Mouse (Mus musculus): ENCODE results near the gene Tagln. TPM values are rescaled to one million over a fixed set of nuclear protein-coding genes. Genes with fewer than 3 reads are reported as not detected.

Gene Tagln
- 10 to 100 TPM in 1 of 26 experiments, 1 to 10 TPM in 20, under 1 TPM in 3, not detected in 2; 0.46 to 50.5 (median 2.8) TPM for total RNA-seq (2018; cell fraction: chromatin; rRNA removed)
- under 1 TPM in 13 of 26 experiments, not detected in 13; 0.10 to 0.48 (median 0.18) TPM for total RNA-seq (2018; cell fraction: cytosol; rRNA removed)
- total RNA-seq (2018; cell fraction: nucleus; rRNA removed): 1 to 10 TPM in 15 of 26 experiments, under 1 TPM in 6, not detected in 5; 0.38 to 8.2 (median 1.3) TPM
- polyA plus RNA-seq (2018): 0.29 to 2.3 TPM in 2 of 3 replicates, not detected in the other

GRCm38 (mm10) chr9:45935628-45936210 is at the start of gene Tagln:
Tagln (minus strand) TSS chr9:45936058.
- WGBS (ENCODE audit: missing documents): 66% methylated on average over 21 of the region's 21 CpGs
- Histone ChIP-seq H3K4me3 (ENCODE audit: inconsistent target) (no peak within 1 kb of the TSS), H3K79me2 (ENCODE audit: inconsistent target) (no peaks in the 10 kb centered on the region), H3K27ac (no peak within 1 kb of the TSS), H3K36me3 (ENCODE audit: inconsistent target) (peaks cover 18% of the 10 kb centered on the region; the same call in 1 of the 2 replicates)

GRCm38 (mm10) chr9:45985229-45985567 is 49.3 kb upstream of the Tagln start:
- Histone ChIP-seq H3K79me2 (ENCODE audit: inconsistent target) (peaks cover 41% of the 10 kb centered on the region), H3K4me3 (ENCODE audit: inconsistent target) (peak overlapping the region; percentile 56), H3K36me3 (ENCODE audit: inconsistent target) (no peaks in the 10 kb centered on the region), H3K27ac (peak overlapping the region; percentile 73)
- WGBS (ENCODE audit: missing documents): 1% methylated on average over 4 of the region's 4 CpGs

- no peaks in the 10 kb centered on the region for H3K36me3 ChIP-seq (ENCODE audit: inconsistent target)
- peak overlapping the region; percentile 73 for H3K27ac ChIP-seq
- H3K4me3 ChIP-seq (ENCODE audit: inconsistent target): peak overlapping the region; percentile 76
- peaks cover 47% of the 10 kb centered on the region for H3K79me2 ChIP-seq (ENCODE audit: inconsistent target)
- whole genome bisulfite sequencing (ENCODE audit: missing documents): under 1% methylated on average over 58 of the region's 76 CpGs
These were observed 48.8 kb upstream of the Tagln start for GRCm38 (mm10) chr9:45984409-45985228.

- WGBS (ENCODE audit: missing documents): under 1% methylated on average over 22 of the region's 23 CpGs
- peak overlapping the region; percentile 76 for H3K4me3 ChIP-seq (ENCODE audit: inconsistent target)
- peaks cover 54% of the 10 kb centered on the region for H3K79me2 ChIP-seq (ENCODE audit: inconsistent target)
- H3K36me3 ChIP-seq (ENCODE audit: inconsistent target): no peaks in the 10 kb centered on the region
- peak overlapping the region; percentile 63 for H3K27ac ChIP-seq
These were observed 48.0 kb upstream of the Tagln start for GRCm38 (mm10) chr9:45983676-45984408.

- H3K27ac ChIP-seq: no peak overlapping the region
- H3K36me3 ChIP-seq (ENCODE audit: inconsistent target): no peaks in the 10 kb centered on the region
- H3K4me3 ChIP-seq (ENCODE audit: inconsistent target): no peak overlapping the region
- peaks cover 80% of the 10 kb centered on the region for H3K79me2 ChIP-seq (ENCODE audit: inconsistent target)
These were observed 45.5 kb upstream of the Tagln start for GRCm38 (mm10) chr9:45981331-45981730.

GRCm38 (mm10) chr9:45980611-45981010 is 44.8 kb upstream of the Tagln start:
- no peak overlapping the region for H3K4me3 ChIP-seq (ENCODE audit: inconsistent target)
- peaks cover 87% of the 10 kb centered on the region for H3K79me2 ChIP-seq (ENCODE audit: inconsistent target)
- peaks cover 2% of the 10 kb centered on the region; the same call in 1 of the 2 replicates for H3K36me3 ChIP-seq (ENCODE audit: inconsistent target)
- WGBS (ENCODE audit: missing documents): no CpG with 5 or more reads among the region's 1 CpGs
- H3K27ac ChIP-seq: no peak overlapping the region

- 100% methylated on average over 2 of the region's 2 CpGs for WGBS (ENCODE audit: missing documents)
- Histone ChIP-seq H3K27ac (no peak overlapping the region), H3K79me2 (ENCODE audit: inconsistent target) (peaks cover 93% of the 10 kb centered on the region), H3K4me3 (ENCODE audit: inconsistent target) (no peak overlapping the region), H3K36me3 (ENCODE audit: inconsistent target) (peaks cover 11% of the 10 kb centered on the region)
These were observed 43.9 kb upstream of the Tagln start for GRCm38 (mm10) chr9:45979778-45980177.

GRCm38 (mm10) chr9:45976884-45977283 is 41.0 kb upstream of the Tagln start:
- WGBS (ENCODE audit: missing documents): 100% methylated on average over 2 of the region's 2 CpGs
- Histone ChIP-seq H3K79me2 (ENCODE audit: inconsistent target) (peaks cover 74% of the 10 kb centered on the region), H3K27ac (no peak overlapping the region), H3K4me3 (ENCODE audit: inconsistent target) (no peak overlapping the region), H3K36me3 (ENCODE audit: inconsistent target) (peaks cover 40% of the 10 kb centered on the region)

- H3K36me3 ChIP-seq (ENCODE audit: inconsistent target): peaks cover 32% of the 10 kb centered on the region
- 90% methylated on average over 6 of the region's 6 CpGs for WGBS (ENCODE audit: missing documents)
- no peak overlapping the region for H3K4me3 ChIP-seq (ENCODE audit: inconsistent target)
- no peak overlapping the region for H3K27ac ChIP-seq
- no peaks in the 10 kb centered on the region for H3K79me2 ChIP-seq (ENCODE audit: inconsistent target)
These were observed 27.7 kb upstream of the Tagln start for GRCm38 (mm10) chr9:45963577-45963976.

- 9% methylated on average over 2 of the region's 2 CpGs for WGBS (ENCODE audit: missing documents)
These were observed 26.0 kb upstream of the Tagln start for GRCm38 (mm10) chr9:45961855-45962254.

GRCm38 (mm10) chr9:45959661-45960060 is 23.8 kb upstream of the Tagln start:
- Histone ChIP-seq H3K27ac (peak overlapping the region; percentile 88), H3K79me2 (ENCODE audit: inconsistent target) (no peaks in the 10 kb centered on the region; the same call in 1 of the 2 replicates), H3K4me3 (ENCODE audit: inconsistent target) (no peak overlapping the region), H3K36me3 (ENCODE audit: inconsistent target) (peaks cover 7% of the 10 kb centered on the region; the same call in 1 of the 2 replicates)
- WGBS (ENCODE audit: missing documents): 6% methylated on average over 7 of the region's 7 CpGs

More at GRCm38 (mm10) chr9:45961855-45962254, 26.0 kb upstream of the Tagln start:
- H3K4me3 ChIP-seq (ENCODE audit: inconsistent target): no peak overlapping the region
- peaks cover 17% of the 10 kb centered on the region for H3K36me3 ChIP-seq (ENCODE audit: inconsistent target)
- H3K79me2 ChIP-seq (ENCODE audit: inconsistent target): no peaks in the 10 kb centered on the region
- H3K27ac ChIP-seq: peak overlapping the region; percentile 88

GRCm38 (mm10) chr9:45958851-45959250 is 23.0 kb upstream of the Tagln start:
- Histone ChIP-seq H3K79me2 (ENCODE audit: inconsistent target) (peaks cover 8% of the 10 kb centered on the region; the same call in 1 of the 2 replicates), H3K27ac (peak overlapping the region; percentile 15; the same call in 1 of the 2 replicates), H3K4me3 (ENCODE audit: inconsistent target) (no peak overlapping the region), H3K36me3 (ENCODE audit: inconsistent target) (no peaks in the 10 kb centered on the region)
- WGBS (ENCODE audit: missing documents): 80% methylated on average over 4 of the region's 4 CpGs

- WGBS (ENCODE audit: missing documents): 80% methylated on average over 7 of the region's 7 CpGs
- H3K36me3 ChIP-seq (ENCODE audit: inconsistent target): no peaks in the 10 kb centered on the region
- no peak overlapping the region for H3K27ac ChIP-seq
- H3K4me3 ChIP-seq (ENCODE audit: inconsistent target): no peak overlapping the region
- H3K79me2 ChIP-seq (ENCODE audit: inconsistent target): peaks cover 15% of the 10 kb centered on the region; the same call in 1 of the 2 replicates
These were observed 22.3 kb upstream of the Tagln start for GRCm38 (mm10) chr9:45958023-45958670.

Measured in macrophage (primary cell).